In the genomic region with DNA sequence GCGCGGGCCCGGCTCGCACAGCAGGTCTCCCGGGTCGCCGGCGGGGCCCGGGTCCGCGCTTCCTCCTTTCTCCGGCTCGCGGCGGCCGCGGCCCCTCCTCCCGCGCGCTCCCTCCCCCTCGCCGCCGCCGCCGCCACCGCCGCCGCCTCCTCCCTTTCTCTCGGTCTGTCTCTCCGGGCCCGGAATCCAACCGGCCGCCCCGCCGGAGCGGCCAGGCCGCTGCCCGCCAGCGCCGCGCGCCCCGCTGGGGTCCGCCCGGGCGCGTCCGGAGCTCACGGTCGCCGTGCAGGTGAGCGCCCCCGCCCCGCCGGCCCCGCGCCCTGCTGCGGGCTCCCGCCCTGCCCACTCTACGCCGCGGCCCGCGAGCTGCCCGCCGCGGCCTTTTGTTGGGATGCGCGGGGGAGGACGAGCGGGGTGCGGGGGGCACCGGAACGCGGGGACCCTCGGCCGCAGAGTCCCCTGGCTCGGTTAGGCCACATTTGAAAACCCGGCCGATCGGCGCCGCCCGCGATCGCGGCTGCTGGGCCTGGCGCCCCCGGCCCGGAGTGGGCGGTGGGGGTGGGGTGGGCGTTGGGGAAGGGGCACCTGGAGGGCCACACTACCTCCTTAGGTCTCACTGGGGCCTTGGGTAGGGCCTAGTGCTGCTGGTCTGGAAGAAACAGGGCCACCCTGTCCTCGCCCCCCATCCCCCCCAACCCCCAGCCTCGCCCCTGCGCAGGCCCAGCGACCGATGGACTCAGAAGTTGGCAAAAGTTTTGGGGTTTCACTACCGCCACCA, we compare ENCODE assay signal across 8 mouse cellular contexts. TPM values are rescaled to one million over a fixed set of nuclear protein-coding genes. Genes with fewer than 3 reads are reported as not detected.
A peak's percentile ranks its signal among the peaks of the same experiment; 100 is the strongest.
DNase-seq lines count a peak whose midpoint lies in the region; ATAC-seq and TF ChIP-seq lines count a peak whose summit lies in the region.

No protein-coding gene starts in this region.

- in situ Hi-C loops in ES-E14 (cut with MboI; ENCODE audit: low sequenced_read_pairs in 2 of 2, unreplicated experiment in 2 of 2): no loop called here

- peak; percentile 57 for DNase-seq in kidney, adult 18-20 months
- DNase-seq in kidney, adult 11 months: no peak
- DNase-seq in ES-E14 (ENCODE audit: low read depth, low spot score): no peak
- DNase-seq in embryo, embryonic 10.5 days (ENCODE audit: low spot score): peak; percentile 31
- no peak for DNase-seq in heart, postnatal 0 days (ENCODE audit: low spot score)
- peak; percentile 67 to 77 for DNase-seq in kidney, postnatal 4 days
- DNase-seq in T-cell, adult 2 months (ENCODE audit: low spot score): no peak

- H3K4me3 ChIP-seq in ES-E14 (ENCODE audit: insufficient read depth in 1 of 2, low read depth in 1 of 2, low read length in 2 of 2, poor library complexity in 1 of 2, severe bottlenecking in 1 of 2): peak overlapping the region; percentile 70 to 86
- H3K4me3 ChIP-seq in heart, postnatal 0 days (ENCODE audit: low read depth, low read length): peak overlapping the region; percentile 82
- peak overlapping the region; percentile 77 for H3K4me3 ChIP-seq in midbrain, embryonic 16.5 days (ENCODE audit: low read depth, low read length)

- TF ChIP-seq EP300 in heart, postnatal 0 days (IDR thresholded peaks at IDR 0.05; ENCODE audit: low read depth): no peak

- peak; percentile 43 for ATAC-seq in heart, postnatal 0 days (ENCODE audit: insufficient read depth, low read depth)
- no peak for ATAC-seq in midbrain, embryonic 16.5 days

- H3K27me3 ChIP-seq in heart, postnatal 0 days (ENCODE audit: control insufficient read depth, insufficient read depth, low read length): no peaks in the 10 kb centered on the region
- H3K27me3 ChIP-seq in midbrain, embryonic 16.5 days (ENCODE audit: control insufficient read depth, insufficient read depth, low read depth, low read length): no peaks in the 10 kb centered on the region

- no peak for TF ChIP-seq CTCF in heart, postnatal 0 days (IDR thresholded peaks at IDR 0.05; ENCODE audit: low read depth)

- H3K4me2 ChIP-seq in heart, postnatal 0 days (ENCODE audit: low read depth, low read length): peak overlapping the region; percentile 98
- H3K4me2 ChIP-seq in midbrain, embryonic 16.5 days (ENCODE audit: low read length): peak overlapping the region; percentile 88

- H3K36me3 ChIP-seq in ES-E14 (ENCODE audit: control insufficient read depth, insufficient read depth, low read length, poor library complexity, severe bottlenecking): peaks cover 5% of the 10 kb centered on the region; the same call in 1 of the 2 replicates
- no peaks in the 10 kb centered on the region for H3K36me3 ChIP-seq in heart, postnatal 0 days (replicated peaks; ENCODE audit: control insufficient read depth, insufficient read depth, low read length)
- no peaks in the 10 kb centered on the region; the same call in 1 of the 2 replicates for H3K36me3 ChIP-seq in midbrain, embryonic 16.5 days (ENCODE audit: control insufficient read depth, insufficient read depth, low read length)

- H3K9ac ChIP-seq in ES-E14 (ENCODE audit: insufficient read depth, low read depth, low read length, poor library complexity, severe bottlenecking): peak overlapping the region; percentile 83
- H3K9ac ChIP-seq in heart, postnatal 0 days (replicated peaks; ENCODE audit: low read depth, low read length): peak overlapping the region; percentile 94
- H3K9ac ChIP-seq in midbrain, embryonic 16.5 days (ENCODE audit: low read depth, low read length): peak overlapping the region; percentile 98

- H3K4me1 ChIP-seq in ES-E14 (ENCODE audit: control insufficient read depth in 2 of 2, insufficient read depth in 2 of 2, low read length in 2 of 2, poor library complexity in 1 of 2): peaks cover 14 to 55% of the 10 kb centered on the region in 2 experiments; a peak in 3 of 4 replicates
- H3K4me1 ChIP-seq in heart, postnatal 0 days (ENCODE audit: control insufficient read depth, insufficient read depth): peaks cover 7% of the 10 kb centered on the region
- peaks cover 51% of the 10 kb centered on the region for H3K4me1 ChIP-seq in midbrain, embryonic 16.5 days (ENCODE audit: control insufficient read depth, insufficient read depth, low read length)

- peak overlapping the region; percentile 37 for H3K27ac ChIP-seq in ES-E14 (ENCODE audit: insufficient read depth, low read depth, low read length, poor library complexity, severe bottlenecking)
- H3K27ac ChIP-seq in heart, postnatal 0 days (ENCODE audit: low read depth): peak overlapping the region; percentile 54; the same call in 1 of the 2 replicates
- H3K27ac ChIP-seq in midbrain, embryonic 16.5 days (ENCODE audit: low read length): peak overlapping the region; percentile 91

- no peaks in the 10 kb centered on the region for H3K9me3 ChIP-seq in ES-E14 (ENCODE audit: control insufficient read depth, insufficient read depth, low read depth, low read length)
- no peaks in the 10 kb centered on the region for H3K9me3 ChIP-seq in heart, postnatal 0 days (replicated peaks; ENCODE audit: control insufficient read depth, low read length)
- H3K9me3 ChIP-seq in midbrain, embryonic 16.5 days (replicated peaks; ENCODE audit: control insufficient read depth, low read length, poor library complexity, severe bottlenecking): no peaks in the 10 kb centered on the region

- 3% methylated on average over 32 of the region's 98 CpGs for WGBS in heart, postnatal 0 days
- 0% methylated on average over 43 of the region's 98 CpGs for WGBS in midbrain, embryonic 16.5 days

TF ChIP-seq in ES-E14, 5 proteins besides CTCF, POLR2A, EP300 and RAD21:
- no peak for TF ChIP-seq CHD2 (IDR thresholded peaks at IDR 0.05; ENCODE audit: low read depth, low read length)
- TF ChIP-seq HCFC1 (IDR thresholded peaks at IDR 0.05; ENCODE audit: borderline replicate concordance, insufficient read depth, low read length): no peak
- TF ChIP-seq ZC3H11A (IDR thresholded peaks at IDR 0.05; ENCODE audit: borderline replicate concordance, low read depth, low read length): no peak
- no peak for TF ChIP-seq MAFK (IDR thresholded peaks at IDR 0.05; ENCODE audit: insufficient read depth, low read depth, low read length)
- no peak for TF ChIP-seq ZNF384 (IDR thresholded peaks at IDR 0.05; ENCODE audit: low read depth, low read length)

RNA-seq across cellular contexts. Expression of a gene that starts 6.1 kb away (rescaled TPM):
- 32.5 and 36.7 TPM in 2 replicates for total RNA-seq in ES-E14 (2012; rRNA removed)
- 14.2 and 15.5 TPM in 2 replicates for total RNA-seq in heart, postnatal 0 days (2014; rRNA removed; ENCODE audit: low replicate concordance)
- polyA plus RNA-seq in heart, postnatal 0 days (2015; fragmentation: Nextera tagmentation; extraction: Ambion mirVana): 2.5 and 2.9 TPM in 2 replicates
- 32.5 and 33.2 TPM in 2 replicates for polyA plus RNA-seq in midbrain, embryonic 16.5 days (2015; fragmentation: Nextera tagmentation; extraction: Ambion mirVana)

RNA-seq across cellular contexts. Expression of a gene that starts 56.9 kb away (rescaled TPM):
- total RNA-seq in ES-E14 (2012; rRNA removed): 39.4 and 44.9 TPM in 2 replicates
- total RNA-seq in heart, postnatal 0 days (2014; rRNA removed; ENCODE audit: low replicate concordance): 23.6 and 29.6 TPM in 2 replicates
- 51.1 and 55.5 TPM in 2 replicates for polyA plus RNA-seq in heart, postnatal 0 days (2015; fragmentation: Nextera tagmentation; extraction: Ambion mirVana)
- polyA plus RNA-seq in midbrain, embryonic 16.5 days (2015; fragmentation: Nextera tagmentation; extraction: Ambion mirVana): 94.6 and 111 TPM in 2 replicates

Comparison
In these comparisons a context has a peak if more than half of its experiments do, and no peak if none do; other contexts are left out.
1. DNase-seq: peak in kidney, adult 18-20 months (single experiment), embryo, embryonic 10.5 days (single experiment) and kidney, postnatal 4 days (2 of 2); none in kidney, adult 11 months (single experiment), ES-E14 (single experiment), heart, postnatal 0 days (single experiment) and T-cell, adult 2 months (single experiment).
2. H3K27ac ChIP-seq: peak in every context shown above with its lines; median percentile 91 in midbrain, embryonic 16.5 days; 54 in heart, postnatal 0 days; 37 in ES-E14.
3. Peak in every context shown above with its lines, with median percentiles within 50 percentile points of each other: H3K4me3 ChIP-seq and H3K9ac ChIP-seq.